Mouse (Mus musculus): Measurements from ENCODE around the gene Cacnb4. TPM values are rescaled to one million over a fixed set of nuclear protein-coding genes. Genes with fewer than 3 reads are reported as not detected.

Gene Cacnb4
- polyA plus RNA-seq, 1 experiment from 2014 or later = 1.5 TPM

DNA sequence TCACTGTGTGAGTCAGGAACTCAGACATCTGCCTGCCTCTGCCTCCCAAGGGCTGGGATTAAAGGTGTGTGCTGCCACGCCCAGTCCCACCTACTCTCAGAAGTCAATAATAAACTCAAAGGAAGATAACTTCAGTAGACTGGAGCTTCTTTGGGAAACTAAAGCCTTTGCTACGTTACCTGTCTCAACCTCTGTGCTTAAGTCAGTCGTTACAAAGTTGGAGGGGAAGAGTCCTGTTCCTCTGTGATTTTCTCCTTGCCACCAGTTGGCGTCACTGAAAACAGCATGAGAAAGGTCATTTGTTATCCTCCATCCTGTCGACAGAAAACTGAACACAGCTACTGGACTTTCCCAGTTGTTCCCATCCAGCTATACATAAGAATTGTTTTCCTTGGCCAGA is 32.8 kb upstream of the Cacnb4 start:
- no peak for TF ChIP-seq CTCF (IDR thresholded peaks at IDR 0.05)
- TF ChIP-seq EP300 (IDR thresholded peaks at IDR 0.05) = no peak
- no peak overlapping the region for H3K4me3 ChIP-seq (ENCODE audit: low read depth, low read length)
- DNase-seq (ENCODE audit: low spot score) = no peak
- no peaks in the 10 kb centered on the region for H3K4me1 ChIP-seq (ENCODE audit: insufficient read depth, low read depth, low read length)
- H3K27ac ChIP-seq (ENCODE audit: low read length) = no peak overlapping the region
- 89% methylated on average over 5 of the region's 5 CpGs for WGBS
- no peaks in the 10 kb centered on the region for H3K27me3 ChIP-seq (replicated peaks; ENCODE audit: insufficient read depth, low read length)
- no peak for ATAC-seq
- no peaks in the 10 kb centered on the region for H3K9me3 ChIP-seq (ENCODE audit: low read length)
- H3K36me3 ChIP-seq (ENCODE audit: insufficient read depth, low read length) = peaks cover 37% of the 10 kb centered on the region
- no peak overlapping the region for H3K4me2 ChIP-seq (replicated peaks; ENCODE audit: low read depth, low read length)
- H3K9ac ChIP-seq (replicated peaks; ENCODE audit: low read depth) = no peak overlapping the region

- no peak overlapping the region for H3K27ac ChIP-seq (ENCODE audit: low read length)
- peaks cover 14% of the 10 kb centered on the region; the same call in 1 of the 2 replicates for H3K36me3 ChIP-seq (ENCODE audit: insufficient read depth, low read length)
- H3K27me3 ChIP-seq (replicated peaks; ENCODE audit: insufficient read depth, low read length) = no peaks in the 10 kb centered on the region
- WGBS = 92% methylated on average over 11 of the region's 11 CpGs
- TF ChIP-seq CTCF (IDR thresholded peaks at IDR 0.05) = no peak
- TF ChIP-seq EP300 (IDR thresholded peaks at IDR 0.05) = no peak
- H3K4me1 ChIP-seq (ENCODE audit: insufficient read depth, low read depth, low read length) = no peaks in the 10 kb centered on the region
- H3K4me2 ChIP-seq (replicated peaks; ENCODE audit: low read depth, low read length) = no peak overlapping the region
- no peaks in the 10 kb centered on the region for H3K9me3 ChIP-seq (ENCODE audit: low read length)
- ATAC-seq (no peak), DNase-seq (ENCODE audit: low spot score) (no peak)
- H3K9ac ChIP-seq (replicated peaks; ENCODE audit: low read depth) = no peak overlapping the region
- no peak overlapping the region for H3K4me3 ChIP-seq (ENCODE audit: low read depth, low read length)
Observed at GRCm38 (mm10) chr2:52701368-52702036, 24.9 kb upstream of the Cacnb4 start.

DNA sequence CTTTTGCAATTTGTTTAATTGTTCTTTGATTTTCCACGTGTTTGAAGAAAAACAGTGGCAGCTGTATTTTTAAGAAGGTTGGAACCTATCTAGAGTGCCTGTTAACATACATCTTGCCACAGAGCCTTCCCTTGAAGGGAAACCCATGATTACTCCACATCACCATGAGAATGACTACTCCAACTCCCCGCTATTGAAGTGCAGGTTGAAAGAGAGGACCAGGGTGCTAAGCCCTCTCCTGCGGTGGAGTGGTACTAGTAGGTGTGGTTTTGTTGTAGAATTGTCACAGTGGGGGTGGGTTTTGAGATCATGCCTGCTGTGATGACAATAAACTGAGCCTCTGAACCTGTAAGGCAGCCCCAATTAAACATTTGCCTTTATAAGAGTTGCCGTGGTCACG is 23.7 kb upstream of the Cacnb4 start:
- 0 out of 2 replicates have a peak, but pooled peaks cover 8% of the 10 kb centered on the region for H3K36me3 ChIP-seq (ENCODE audit: insufficient read depth, low read length)
- H3K9me3 ChIP-seq (ENCODE audit: low read length) = no peaks in the 10 kb centered on the region
- H3K9ac ChIP-seq (replicated peaks; ENCODE audit: low read depth) = no peak overlapping the region
- ATAC-seq (no peak), DNase-seq (ENCODE audit: low spot score) (no peak)
- no peaks in the 10 kb centered on the region for H3K27me3 ChIP-seq (replicated peaks; ENCODE audit: insufficient read depth, low read length)
- no peak overlapping the region for H3K27ac ChIP-seq (ENCODE audit: low read length)
- WGBS = 72% methylated on average over 5 of the region's 5 CpGs
- no peak for TF ChIP-seq EP300 (IDR thresholded peaks at IDR 0.05)
- no peak for TF ChIP-seq CTCF (IDR thresholded peaks at IDR 0.05)
- H3K4me2 ChIP-seq (replicated peaks; ENCODE audit: low read depth, low read length) = no peak overlapping the region
- H3K4me1 ChIP-seq (ENCODE audit: insufficient read depth, low read depth, low read length) = no peaks in the 10 kb centered on the region
- H3K4me3 ChIP-seq (ENCODE audit: low read depth, low read length) = no peak overlapping the region

DNA sequence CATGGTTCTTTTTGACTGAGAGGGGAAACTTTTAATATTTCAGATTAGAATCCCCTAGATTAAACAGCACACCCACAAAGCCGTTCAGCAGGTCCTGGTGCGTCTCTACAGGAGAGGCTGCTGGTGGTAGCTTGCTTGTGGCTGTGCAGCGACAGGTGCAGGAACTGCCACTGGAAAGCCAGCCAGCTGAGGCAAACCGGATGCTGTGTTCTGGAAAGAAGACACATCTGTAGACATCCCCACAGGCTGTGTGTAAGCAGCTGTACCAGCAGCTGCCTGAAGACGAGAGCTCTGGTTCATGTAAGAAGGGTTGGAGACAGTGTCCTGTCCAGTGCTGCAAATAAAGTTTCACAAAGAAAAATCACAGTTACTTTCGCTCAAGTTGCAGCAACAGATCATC is 18.0 kb upstream of the Cacnb4 start:
- Histone ChIP-seq H3K27me3 (replicated peaks; ENCODE audit: insufficient read depth, low read length) (no peaks in the 10 kb centered on the region), H3K4me3 (ENCODE audit: low read depth, low read length) (no peak overlapping the region), H3K4me2 (replicated peaks; ENCODE audit: low read depth, low read length) (no peak overlapping the region), H3K4me1 (ENCODE audit: insufficient read depth, low read depth, low read length) (no peaks in the 10 kb centered on the region), H3K9ac (replicated peaks; ENCODE audit: low read depth) (no peak overlapping the region), H3K9me3 (ENCODE audit: low read length) (no peaks in the 10 kb centered on the region), H3K36me3 (ENCODE audit: insufficient read depth, low read length) (peaks cover 5% of the 10 kb centered on the region; the same call in 1 of the 2 replicates), H3K27ac (ENCODE audit: low read length) (no peak overlapping the region)
- ATAC-seq (no peak), DNase-seq (ENCODE audit: low spot score) (no peak)
- TF ChIP-seq EP300 (IDR thresholded peaks at IDR 0.05) = no peak
- no peak for TF ChIP-seq CTCF (IDR thresholded peaks at IDR 0.05)
- WGBS = 75% methylated on average over 6 of the region's 6 CpGs

- H3K4me1 ChIP-seq (ENCODE audit: insufficient read depth, low read depth, low read length) = no peaks in the 10 kb centered on the region
- no peaks in the 10 kb centered on the region for H3K27me3 ChIP-seq (replicated peaks; ENCODE audit: insufficient read depth, low read length)
- H3K9ac ChIP-seq (replicated peaks; ENCODE audit: low read depth) = no peak overlapping the region
- peak; percentile 12 for DNase-seq (ENCODE audit: low spot score)
- no peak overlapping the region for H3K27ac ChIP-seq (ENCODE audit: low read length)
- H3K4me2 ChIP-seq (replicated peaks; ENCODE audit: low read depth, low read length) = no peak overlapping the region
- 65% methylated on average over 4 of the region's 4 CpGs for WGBS
- ATAC-seq = no peak
- peak; percentile 63 for TF ChIP-seq CTCF (IDR thresholded peaks at IDR 0.05)
- no peak for TF ChIP-seq EP300 (IDR thresholded peaks at IDR 0.05)
- no peaks in the 10 kb centered on the region for H3K9me3 ChIP-seq (ENCODE audit: low read length)
- no peak overlapping the region for H3K4me3 ChIP-seq (ENCODE audit: low read depth, low read length)
- H3K36me3 ChIP-seq (ENCODE audit: insufficient read depth, low read length) = peaks cover 5% of the 10 kb centered on the region; the same call in 1 of the 2 replicates
Observed at GRCm38 (mm10) chr2:52691745-52692144, 15.1 kb upstream of the Cacnb4 start.

DNA sequence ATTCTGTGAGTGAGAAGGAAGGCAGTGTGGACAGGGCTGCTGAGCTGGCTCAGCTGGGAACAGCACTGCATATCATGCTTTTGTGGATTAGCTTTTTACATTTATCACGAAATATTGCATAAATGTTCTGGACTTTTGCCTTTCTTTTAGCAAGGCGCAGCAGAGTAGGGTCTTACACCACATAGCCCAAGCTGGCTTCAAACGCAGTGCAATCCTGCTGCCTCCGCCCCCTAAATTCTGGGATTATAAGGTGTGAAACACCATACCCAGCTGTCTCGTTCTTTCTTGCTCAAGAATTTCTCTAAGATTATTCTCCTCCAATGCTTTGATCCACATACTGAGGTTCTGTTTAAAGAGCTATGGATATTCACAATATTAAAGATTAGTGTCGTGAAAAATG is 10.0 kb upstream of the Cacnb4 start:
- Histone ChIP-seq H3K9me3 (ENCODE audit: low read length) (no peaks in the 10 kb centered on the region), H3K36me3 (ENCODE audit: insufficient read depth, low read length) (no peaks in the 10 kb centered on the region), H3K4me2 (replicated peaks; ENCODE audit: low read depth, low read length) (no peak overlapping the region), H3K9ac (replicated peaks; ENCODE audit: low read depth) (no peak overlapping the region), H3K4me3 (ENCODE audit: low read depth, low read length) (no peak overlapping the region), H3K27ac (ENCODE audit: low read length) (no peak overlapping the region), H3K27me3 (replicated peaks; ENCODE audit: insufficient read depth, low read length) (no peaks in the 10 kb centered on the region), H3K4me1 (ENCODE audit: insufficient read depth, low read depth, low read length) (no peaks in the 10 kb centered on the region)
- TF ChIP-seq CTCF (IDR thresholded peaks at IDR 0.05) (no peak), EP300 (IDR thresholded peaks at IDR 0.05) (no peak)
- peak; percentile 94 for ATAC-seq
- 61% methylated on average over 6 of the region's 6 CpGs for WGBS
- peak; percentile 83 for DNase-seq (ENCODE audit: low spot score)

Measured in lung, postnatal 0 days (tissue).